Mouse (Mus musculus) cortical plate, adult 2 months (tissue): ENCODE results near the gene Rlbp1.

Experiments
- CTCF ChIP-seq: fragments of 200-500 bp; IDR thresholded peaks from 2 replicates; pipeline ENCODE4 v1.5.1; 2011; ENCODE audit warnings: mild to moderate bottlenecking, control low read depth, low read length; ENCODE audit not compliant: insufficient read depth; ENCODE audit errors: extremely low read depth
- POLR2A ChIP-seq: fragments of 200-500 bp; IDR thresholded peaks from 2 replicates; pipeline ENCODE4 v1.6.1; 2011; ENCODE audit warnings: mild to moderate bottlenecking, low read length, control low read depth; ENCODE audit not compliant: insufficient read depth; ENCODE audit errors: extremely low read depth

DNA sequence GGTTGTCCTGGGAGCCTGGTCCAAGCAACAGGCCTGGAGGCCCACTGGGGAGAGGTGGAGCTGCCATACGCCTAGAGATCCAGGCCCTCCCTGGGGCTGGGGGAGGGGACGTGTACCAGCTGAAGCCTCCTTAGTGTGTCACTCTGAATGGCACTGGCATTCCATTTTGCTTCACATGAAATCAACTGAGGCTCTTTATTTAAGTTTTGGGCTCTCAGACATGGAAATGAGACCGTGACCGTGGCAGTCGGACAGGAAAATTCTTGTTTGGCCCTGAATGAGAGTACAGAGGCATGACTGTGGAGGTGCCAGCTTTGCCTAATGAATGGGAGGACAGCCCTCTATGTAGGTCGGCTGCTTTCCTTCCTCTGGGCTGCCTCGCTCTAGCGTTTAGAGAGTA lies 24.6 kb downstream of the Rlbp1 start:
- TF ChIP-seq CTCF (no peak), POLR2A (no peak)
